Mouse (Mus musculus) cerebellum, adult 8-10 months (tissue): ENCODE measurements at regions not wholly inside any gene's neighbourhood (a gene's known extent, or its start where the extent isn't known, plus 50 kb on each side); places are given as distances from the start of the nearest gene placed in this dataset.
A peak's percentile ranks its signal among the peaks of the same experiment; 100 is the strongest.

Experiments used
- DNase-seq: peaks from one replicate; pipeline ENCODE4 v3.0.0; 2022

- no peak for DNase-seq
Observed at GRCm38 (mm10) chr3:9884691-9885354, 203.1 kb upstream of the Gm9833 start.

GRCm38 (mm10) chr3:9885565-9885964 is 202.3 kb upstream of the Gm9833 start:
- DNase-seq: peak; percentile 7

- DNase-seq: no peak
Observed at GRCm38 (mm10) chr3:9886077-9886476, 201.8 kb upstream of the Gm9833 start.

GRCm38 (mm10) chr3:9886765-9887626 is 200.9 kb upstream of the Gm9833 start:
- DNase-seq: no peak

- no peak for DNase-seq
Observed at GRCm38 (mm10) chr3:9887627-9887994, 200.3 kb upstream of the Gm9833 start.

- DNase-seq: no peak
Observed at GRCm38 (mm10) chr3:9888051-9888450, 199.9 kb upstream of the Gm9833 start.

GRCm38 (mm10) chr3:9892884-9893494 is 194.9 kb upstream of the Gm9833 start:
- DNase-seq: no peak

- no peak for DNase-seq
Observed at GRCm38 (mm10) chr3:9895396-9896135, 192.3 kb upstream of the Gm9833 start.

- no peak for DNase-seq
Observed at GRCm38 (mm10) chr3:9896303-9896702, 191.6 kb upstream of the Gm9833 start.

- no peak for DNase-seq
Observed at GRCm38 (mm10) chr3:9901663-9902062, 186.2 kb upstream of the Gm9833 start.

GRCm38 (mm10) chr3:9913357-9913756 is 174.6 kb upstream of the Gm9833 start:
- DNase-seq: no peak

GRCm38 (mm10) chr3:9916538-9917106 is 171.3 kb upstream of the Gm9833 start:
- DNase-seq: no peak

- DNase-seq: peak; percentile 27
Observed at GRCm38 (mm10) chr3:9920331-9920730, 167.6 kb upstream of the Gm9833 start.

GRCm38 (mm10) chr3:9921730-9922129 is 166.2 kb upstream of the Gm9833 start:
- DNase-seq: no peak

- DNase-seq: no peak
Observed at GRCm38 (mm10) chr3:9922541-9923046, 165.3 kb upstream of the Gm9833 start.

- no peak for DNase-seq
Observed at GRCm38 (mm10) chr3:9924630-9925029, 163.3 kb upstream of the Gm9833 start.

GRCm38 (mm10) chr3:9936853-9937441 is 151.0 kb upstream of the Gm9833 start:
- no peak for DNase-seq

- DNase-seq: no peak
Observed at GRCm38 (mm10) chr3:9938651-9939050, 149.3 kb upstream of the Gm9833 start.

- DNase-seq: no peak
Observed at GRCm38 (mm10) chr3:9942631-9943030, 145.3 kb upstream of the Gm9833 start.

GRCm38 (mm10) chr3:9947357-9948065 is 140.4 kb upstream of the Gm9833 start:
- DNase-seq: peak; percentile 64

GRCm38 (mm10) chr3:9948114-9948513 is 139.8 kb upstream of the Gm9833 start:
- no peak for DNase-seq

- DNase-seq: no peak
Observed at GRCm38 (mm10) chr3:9957870-9958269, 130.0 kb upstream of the Gm9833 start.
